Mouse (Mus musculus): ENCODE measurements around the gene Dthd1. TPM values are rescaled to one million over a fixed set of nuclear protein-coding genes. Genes with fewer than 3 reads are reported as not detected.

Dthd1 gene
- polyA plus RNA-seq, 1 experiment from 2014 or later, result not detected

Other genes starting within 250 kb of the Dthd1 start
- 4.9 and 7.5 TPM in 2 replicates for gene Arap2, start 47.7 kb upstream of the Dthd1 start, polyA plus RNA-seq (2015; fragmentation: Nextera tagmentation; extraction: Ambion mirVana)

Measured in lung, embryonic 16.5 days (tissue).